Mouse (Mus musculus): ENCODE results near the gene Rrp1.

DNA sequence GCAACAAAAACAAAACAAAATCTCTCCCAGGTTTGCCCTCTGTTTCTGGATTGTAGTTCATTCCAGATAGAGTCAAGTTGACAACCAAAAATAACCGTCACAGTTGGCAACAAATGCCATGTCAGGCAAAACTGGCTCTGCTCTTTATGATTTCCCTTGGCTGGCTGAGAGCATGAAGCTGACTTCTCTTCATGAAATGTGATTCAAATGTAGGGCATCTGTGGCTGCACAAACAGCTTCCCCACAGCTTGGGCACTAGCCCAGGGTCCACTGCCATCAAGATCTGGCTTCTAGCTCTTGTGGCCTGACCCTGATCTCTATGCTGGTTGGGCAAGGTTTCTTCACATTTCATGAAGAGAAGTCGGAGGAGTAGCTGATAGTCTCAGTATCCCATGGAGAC, 50.9 kb downstream of the Rrp1 start:
- TF ChIP-seq HCFC1 (IDR thresholded peaks at IDR 0.05; ENCODE audit: borderline replicate concordance, insufficient read depth, low read length) (no peak), ZC3H11A (IDR thresholded peaks at IDR 0.05; ENCODE audit: borderline replicate concordance, low read depth, low read length) (no peak), ZNF384 (IDR thresholded peaks at IDR 0.05; ENCODE audit: low read depth, low read length) (no peak)

Measured in ES-E14 (cell line).